Mouse (Mus musculus): ENCODE results near the gene Mtcl1. TPM values are rescaled to one million over a fixed set of nuclear protein-coding genes. Genes with fewer than 3 reads are reported as not detected.
A peak's percentile ranks its signal among the peaks of the same experiment; 100 is the strongest.

Mtcl1 gene
- polyA plus RNA-seq, 1 experiment from 2014 or later = 2.8 TPM

DNA sequence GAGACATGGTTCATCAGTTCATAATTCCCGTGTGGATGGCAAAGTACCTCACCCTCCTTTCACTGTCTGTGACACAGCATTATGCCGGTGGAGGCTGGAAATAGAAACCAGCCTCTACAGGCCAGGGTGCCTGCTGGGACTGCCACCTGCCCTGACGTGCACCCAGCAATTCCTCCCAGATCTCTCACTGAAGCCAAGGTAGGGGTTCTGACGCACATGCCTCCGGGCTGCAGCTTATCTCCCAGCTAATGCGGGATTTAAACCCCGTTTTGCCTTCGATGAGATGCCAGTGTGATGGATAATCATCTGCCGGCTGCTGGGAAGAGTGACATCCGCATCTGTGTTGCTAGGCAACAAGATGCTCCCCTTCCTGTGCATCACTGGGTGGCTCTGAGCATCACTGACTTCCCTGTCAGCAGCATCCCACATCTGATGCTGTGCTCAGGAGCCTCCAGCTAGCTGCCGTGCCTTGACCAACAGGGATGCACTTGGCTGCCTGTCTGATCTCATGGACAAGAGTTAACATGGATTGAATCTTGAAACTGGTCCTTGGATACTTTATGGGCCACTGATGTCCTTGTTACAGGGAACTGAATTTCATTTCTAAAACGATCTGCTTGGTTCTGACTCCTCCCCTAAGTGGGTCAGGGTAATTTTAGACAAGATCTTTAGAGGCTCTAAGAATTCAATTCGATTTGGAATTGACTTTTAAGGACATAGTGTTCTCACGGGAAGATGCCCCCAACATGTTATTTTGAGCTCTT, 123.9 kb downstream of the Mtcl1 start:
- H3K27ac ChIP-seq (ENCODE audit: low read depth, low read length) = no peak overlapping the region
- no peak overlapping the region for H3K4me3 ChIP-seq (ENCODE audit: low read depth, low read length)
- H3K27me3 ChIP-seq (ENCODE audit: control insufficient read depth, insufficient read depth, low read length) = no peaks in the 10 kb centered on the region
- H3K36me3 ChIP-seq (ENCODE audit: control insufficient read depth, insufficient read depth, low read length) = no peaks in the 10 kb centered on the region
- WGBS (ENCODE audit: insufficient replicate concordance) = 56% methylated on average over 14 of the region's 14 CpGs
- no peaks in the 10 kb centered on the region for H3K9me3 ChIP-seq (replicated peaks; ENCODE audit: control insufficient read depth, low read length)
- H3K4me2 ChIP-seq = no peak overlapping the region
- H3K9ac ChIP-seq (ENCODE audit: low read depth, low read length) = no peak overlapping the region
- ATAC-seq (replicated peaks; ENCODE audit: insufficient number of reproducible peaks, low FRiP score, low TSS enrichment) = no peak
- H3K4me1 ChIP-seq (ENCODE audit: control insufficient read depth, insufficient read depth, low read length) = peaks cover 3% of the 10 kb centered on the region; the same call in 1 of the 2 replicates

DNA sequence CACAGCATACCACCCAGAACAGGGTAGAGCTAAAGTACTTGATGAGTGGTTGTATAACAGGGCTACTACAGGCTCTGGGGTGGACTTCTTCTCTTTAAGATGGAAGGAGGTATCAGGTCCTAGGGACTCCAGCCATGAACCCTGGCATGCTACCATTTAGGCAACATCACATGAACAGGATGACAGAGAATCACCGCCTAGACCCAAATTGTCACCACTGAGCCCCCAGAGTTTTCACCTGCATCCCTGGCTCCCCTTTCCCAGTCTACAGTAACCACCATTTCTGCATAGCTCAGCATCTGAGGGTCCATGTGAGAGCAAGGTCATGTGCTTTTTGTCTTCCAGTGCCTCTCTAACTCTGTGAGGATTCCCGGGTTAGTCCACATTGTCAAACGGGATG, 124.7 kb downstream of the Mtcl1 start:
- 76% methylated on average over 3 of the region's 3 CpGs for WGBS (ENCODE audit: insufficient replicate concordance)
- Histone ChIP-seq H3K4me2 (no peak overlapping the region), H3K4me1 (ENCODE audit: control insufficient read depth, insufficient read depth, low read length) (peaks cover 3% of the 10 kb centered on the region; the same call in 1 of the 2 replicates), H3K27me3 (ENCODE audit: control insufficient read depth, insufficient read depth, low read length) (no peaks in the 10 kb centered on the region), H3K4me3 (ENCODE audit: low read depth, low read length) (no peak overlapping the region), H3K9me3 (replicated peaks; ENCODE audit: control insufficient read depth, low read length) (no peaks in the 10 kb centered on the region), H3K36me3 (ENCODE audit: control insufficient read depth, insufficient read depth, low read length) (no peaks in the 10 kb centered on the region), H3K27ac (ENCODE audit: low read depth, low read length) (no peak overlapping the region), H3K9ac (ENCODE audit: low read depth, low read length) (no peak overlapping the region)
- no peak for ATAC-seq (replicated peaks; ENCODE audit: insufficient number of reproducible peaks, low FRiP score, low TSS enrichment)

DNA sequence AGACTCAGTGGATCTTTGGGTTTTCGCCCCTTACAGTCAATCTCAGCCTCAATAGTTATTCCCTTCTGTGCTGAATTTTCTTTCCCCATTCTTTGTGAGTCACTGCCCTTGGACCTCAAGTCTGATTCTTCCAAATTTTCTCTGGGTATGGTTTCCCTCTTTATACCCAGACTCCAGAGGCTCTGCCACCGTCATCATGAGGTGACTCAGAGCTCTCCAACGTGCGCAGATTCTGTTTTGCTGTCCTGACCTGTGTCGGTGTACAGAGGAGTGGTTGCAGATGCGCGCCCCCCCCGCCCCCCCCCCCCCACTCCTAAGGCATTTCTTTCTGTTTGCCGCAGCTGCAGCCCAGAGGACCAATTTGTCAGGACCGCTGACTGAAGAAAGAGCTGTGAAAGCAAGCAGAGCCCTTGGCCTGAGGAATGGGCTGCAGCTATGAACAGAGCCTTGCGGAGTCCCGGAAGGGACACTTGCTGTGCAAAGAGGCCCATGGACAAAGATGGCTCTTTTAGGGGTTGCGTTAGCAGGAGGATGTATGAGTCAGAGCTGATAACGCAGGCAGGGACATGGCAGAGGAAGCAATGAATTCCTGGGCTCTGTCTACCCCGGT, 126.8 kb downstream of the Mtcl1 start:
- no peaks in the 10 kb centered on the region for H3K27me3 ChIP-seq (ENCODE audit: control insufficient read depth, insufficient read depth, low read length)
- no peak overlapping the region for H3K27ac ChIP-seq (ENCODE audit: low read depth, low read length)
- no peaks in the 10 kb centered on the region for H3K9me3 ChIP-seq (replicated peaks; ENCODE audit: control insufficient read depth, low read length)
- no peaks in the 10 kb centered on the region for H3K36me3 ChIP-seq (ENCODE audit: control insufficient read depth, insufficient read depth, low read length)
- H3K4me1 ChIP-seq (ENCODE audit: control insufficient read depth, insufficient read depth, low read length) = peaks cover 3% of the 10 kb centered on the region; the same call in 1 of the 2 replicates
- ATAC-seq (replicated peaks; ENCODE audit: insufficient number of reproducible peaks, low FRiP score, low TSS enrichment) = 0 out of 2 replicates have a peak, but pooled peaks have one; percentile 35
- peak overlapping the region; percentile 35 for H3K4me2 ChIP-seq
- H3K4me3 ChIP-seq (ENCODE audit: low read depth, low read length) = no peak overlapping the region
- no peak overlapping the region; the same call in 1 of the 2 replicates for H3K9ac ChIP-seq (ENCODE audit: low read depth, low read length)
- 37% methylated on average over 15 of the region's 15 CpGs for WGBS (ENCODE audit: insufficient replicate concordance)

DNA sequence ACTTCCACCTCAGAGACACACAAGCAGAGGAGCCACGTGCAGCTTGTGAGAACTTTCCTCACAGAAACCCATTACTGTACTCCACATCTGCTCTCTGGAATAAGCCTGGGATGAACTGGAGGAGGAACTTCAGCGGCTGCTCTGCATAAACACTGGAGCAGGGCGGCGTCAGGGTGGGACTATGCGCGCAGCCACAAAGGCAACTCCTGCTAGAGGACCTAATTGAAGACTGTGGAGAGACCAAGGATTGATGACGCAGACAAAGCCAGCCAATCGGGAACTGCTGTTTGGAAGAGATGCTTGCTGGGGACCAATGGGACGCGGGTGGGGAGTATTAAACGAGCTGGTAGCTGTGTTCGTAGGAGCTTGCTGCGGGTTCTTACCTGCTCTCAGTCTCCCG, 127.6 kb downstream of the Mtcl1 start:
- Histone ChIP-seq H3K36me3 (ENCODE audit: control insufficient read depth, insufficient read depth, low read length) (no peaks in the 10 kb centered on the region), H3K27ac (ENCODE audit: low read depth, low read length) (no peak overlapping the region), H3K4me3 (ENCODE audit: low read depth, low read length) (no peak overlapping the region), H3K9ac (ENCODE audit: low read depth, low read length) (no peak overlapping the region), H3K27me3 (ENCODE audit: control insufficient read depth, insufficient read depth, low read length) (no peaks in the 10 kb centered on the region), H3K4me2 (no peak overlapping the region), H3K4me1 (ENCODE audit: control insufficient read depth, insufficient read depth, low read length) (peaks cover 3% of the 10 kb centered on the region; the same call in 1 of the 2 replicates), H3K9me3 (replicated peaks; ENCODE audit: control insufficient read depth, low read length) (no peaks in the 10 kb centered on the region)
- 68% methylated on average over 14 of the region's 14 CpGs for whole genome bisulfite sequencing (ENCODE audit: insufficient replicate concordance)
- ATAC-seq (replicated peaks; ENCODE audit: insufficient number of reproducible peaks, low FRiP score, low TSS enrichment) = no peak

DNA sequence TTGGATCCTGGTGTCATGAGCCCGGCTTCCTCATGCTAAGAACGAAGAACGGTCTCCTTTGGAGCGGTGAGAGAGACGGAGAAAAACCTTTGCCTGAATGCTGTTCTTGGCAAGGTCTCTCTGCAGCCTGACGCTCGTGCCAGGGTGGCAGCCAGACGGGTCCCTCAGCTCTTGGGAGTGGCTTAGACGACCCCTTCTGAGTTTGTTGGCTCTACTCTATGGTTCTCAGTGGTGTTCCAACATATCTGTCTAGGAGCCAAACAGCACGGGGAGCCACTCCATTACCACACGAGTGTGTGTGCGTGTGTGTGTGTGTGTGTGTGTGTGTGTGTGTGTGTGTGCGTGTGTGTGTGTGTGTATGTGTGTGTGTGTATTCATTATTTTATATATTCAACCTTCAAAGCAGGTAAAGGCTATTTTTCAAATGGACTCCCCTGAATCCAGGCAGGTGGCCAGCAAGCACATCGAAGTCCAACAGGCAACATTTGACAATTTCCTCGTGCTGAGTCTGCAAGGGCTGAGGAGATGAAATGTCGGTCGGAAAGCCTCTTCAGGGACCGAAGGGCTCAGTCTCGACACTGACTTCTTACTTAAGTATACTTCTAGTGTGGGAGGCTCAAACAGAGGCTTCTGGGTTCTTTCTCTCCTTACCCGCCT, 128.7 kb downstream of the Mtcl1 start:
- peaks cover 3% of the 10 kb centered on the region; the same call in 1 of the 2 replicates for H3K4me1 ChIP-seq (ENCODE audit: control insufficient read depth, insufficient read depth, low read length)
- 83% methylated on average over 20 of the region's 20 CpGs for WGBS (ENCODE audit: insufficient replicate concordance)
- ATAC-seq (replicated peaks; ENCODE audit: insufficient number of reproducible peaks, low FRiP score, low TSS enrichment) = no peak

DNA sequence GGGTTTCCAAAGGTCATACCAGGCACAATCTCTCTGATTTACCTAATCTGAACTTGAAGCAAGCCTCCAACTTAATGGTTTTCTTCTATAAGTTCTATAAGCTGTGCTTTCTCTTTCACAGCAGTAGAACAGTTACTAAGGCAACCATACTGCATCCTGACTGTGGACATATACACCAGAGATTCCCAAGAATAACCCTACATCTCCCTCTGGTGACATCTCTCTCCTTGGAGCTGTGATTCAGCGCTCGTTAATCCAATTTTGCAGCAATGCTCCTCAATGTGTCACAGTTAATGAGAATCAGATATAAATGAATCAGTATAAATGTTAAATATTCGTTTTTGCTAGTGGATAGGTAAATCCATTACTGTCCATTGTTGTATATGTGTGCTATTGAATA, 131.5 kb downstream of the Mtcl1 start:
- Histone ChIP-seq H3K4me1 (ENCODE audit: control insufficient read depth, insufficient read depth, low read length) (peaks cover 11% of the 10 kb centered on the region; the same call in 1 of the 2 replicates), H3K4me3 (ENCODE audit: low read depth, low read length) (no peak overlapping the region), H3K27ac (ENCODE audit: low read depth, low read length) (no peak overlapping the region), H3K9me3 (replicated peaks; ENCODE audit: control insufficient read depth, low read length) (no peaks in the 10 kb centered on the region), H3K4me2 (no peak overlapping the region), H3K9ac (ENCODE audit: low read depth, low read length) (no peak overlapping the region), H3K27me3 (ENCODE audit: control insufficient read depth, insufficient read depth, low read length) (no peaks in the 10 kb centered on the region), H3K36me3 (ENCODE audit: control insufficient read depth, insufficient read depth, low read length) (no peaks in the 10 kb centered on the region)
- ATAC-seq (replicated peaks; ENCODE audit: insufficient number of reproducible peaks, low FRiP score, low TSS enrichment) = no peak
- 84% methylated on average over 3 of the region's 3 CpGs for WGBS (ENCODE audit: insufficient replicate concordance)

More for the DNA sequence above, 128.7 kb downstream of the Mtcl1 start:
- Histone ChIP-seq H3K4me2 (no peak overlapping the region), H3K27ac (ENCODE audit: low read depth, low read length) (no peak overlapping the region), H3K36me3 (ENCODE audit: control insufficient read depth, insufficient read depth, low read length) (no peaks in the 10 kb centered on the region), H3K9me3 (replicated peaks; ENCODE audit: control insufficient read depth, low read length) (no peaks in the 10 kb centered on the region), H3K4me3 (ENCODE audit: low read depth, low read length) (no peak overlapping the region), H3K9ac (ENCODE audit: low read depth, low read length) (no peak overlapping the region), H3K27me3 (ENCODE audit: control insufficient read depth, insufficient read depth, low read length) (no peaks in the 10 kb centered on the region)

DNA sequence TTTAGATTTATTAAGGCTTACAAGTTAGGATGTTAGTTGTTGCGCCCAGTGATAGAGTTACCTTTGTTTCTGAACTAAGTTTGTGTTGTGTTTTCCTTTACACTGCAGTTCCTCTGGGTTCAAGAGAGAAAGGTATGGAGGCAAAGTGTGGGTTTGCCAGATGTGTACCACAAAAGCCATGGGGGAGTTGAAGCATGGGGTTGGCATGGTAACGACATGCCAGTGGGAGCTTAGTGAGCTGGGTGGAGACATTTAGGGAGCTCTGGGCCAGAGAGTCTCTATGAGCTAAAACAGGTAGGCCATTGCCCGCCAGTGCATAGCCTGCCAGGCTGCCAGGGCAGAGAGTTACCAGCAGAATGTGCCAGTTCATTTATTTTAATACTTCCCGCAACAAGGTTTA, 132.0 kb downstream of the Mtcl1 start:
- no peak for ATAC-seq (replicated peaks; ENCODE audit: insufficient number of reproducible peaks, low FRiP score, low TSS enrichment)
- Histone ChIP-seq H3K4me2 (no peak overlapping the region), H3K27me3 (ENCODE audit: control insufficient read depth, insufficient read depth, low read length) (no peaks in the 10 kb centered on the region), H3K27ac (ENCODE audit: low read depth, low read length) (no peak overlapping the region), H3K4me1 (ENCODE audit: control insufficient read depth, insufficient read depth, low read length) (peaks cover 7% of the 10 kb centered on the region; the same call in 1 of the 2 replicates), H3K9ac (ENCODE audit: low read depth, low read length) (no peak overlapping the region), H3K36me3 (ENCODE audit: control insufficient read depth, insufficient read depth, low read length) (no peaks in the 10 kb centered on the region), H3K9me3 (replicated peaks; ENCODE audit: control insufficient read depth, low read length) (no peaks in the 10 kb centered on the region), H3K4me3 (ENCODE audit: low read depth, low read length) (no peak overlapping the region)
- 87% methylated on average over 4 of the region's 4 CpGs for WGBS (ENCODE audit: insufficient replicate concordance)

DNA sequence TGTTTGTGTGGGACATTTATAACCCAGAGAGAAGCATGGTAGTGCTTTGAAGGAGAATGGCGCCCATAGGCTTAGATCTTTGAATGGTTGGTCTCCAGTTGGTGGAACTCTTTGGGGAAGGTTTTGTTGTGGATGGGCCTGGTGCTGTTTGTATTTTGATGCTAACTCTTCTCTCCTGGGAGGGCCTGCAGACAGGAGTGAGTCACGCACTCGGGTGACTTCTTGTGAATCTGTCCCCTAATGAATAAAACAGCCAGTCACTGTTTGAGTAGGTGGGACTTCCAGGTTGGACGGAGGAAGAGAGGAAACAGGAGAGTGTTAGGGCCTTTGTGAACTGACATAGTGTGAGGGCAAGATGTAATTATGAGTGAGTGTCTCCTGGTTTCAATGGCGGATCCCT, 132.4 kb downstream of the Mtcl1 start:
- Histone ChIP-seq H3K27me3 (ENCODE audit: control insufficient read depth, insufficient read depth, low read length) (no peaks in the 10 kb centered on the region), H3K4me1 (ENCODE audit: control insufficient read depth, insufficient read depth, low read length) (peaks cover 7% of the 10 kb centered on the region; the same call in 1 of the 2 replicates), H3K4me3 (ENCODE audit: low read depth, low read length) (no peak overlapping the region), H3K9ac (ENCODE audit: low read depth, low read length) (no peak overlapping the region), H3K36me3 (ENCODE audit: control insufficient read depth, insufficient read depth, low read length) (no peaks in the 10 kb centered on the region), H3K27ac (ENCODE audit: low read depth, low read length) (no peak overlapping the region), H3K4me2 (no peak overlapping the region), H3K9me3 (replicated peaks; ENCODE audit: control insufficient read depth, low read length) (no peaks in the 10 kb centered on the region)
- 89% methylated on average over 5 of the region's 5 CpGs for WGBS (ENCODE audit: insufficient replicate concordance)
- no peak for ATAC-seq (replicated peaks; ENCODE audit: insufficient number of reproducible peaks, low FRiP score, low TSS enrichment)
